Mouse (Mus musculus): ENCODE data around the gene Ramp2. TPM values are rescaled to one million over a fixed set of nuclear protein-coding genes. Genes with fewer than 3 reads are reported as not detected.
A peak's percentile ranks its signal among the peaks of the same experiment; 100 is the strongest.

The Ramp2 gene
- polyA plus RNA-seq, 1 experiment from 2014 or later = 63.9 TPM

GRCm38 (mm10) chr11:101280837-101281236, 35.0 kb downstream of the Ramp2 start:
- Histone ChIP-seq H3K4me1 (replicated peaks) (peaks cover 46% of the 10 kb centered on the region), H3K36me3 (peaks cover 20% of the 10 kb centered on the region), H3K27me3 (ENCODE audit: insufficient read depth, poor library complexity, severe bottlenecking) (peaks cover 37% of the 10 kb centered on the region), H3K9me3 (no peaks in the 10 kb centered on the region), H3K4me3 (no peak overlapping the region), H3K27ac (no peak overlapping the region)
- no peak for DNase-seq (ENCODE audit: low spot score)
- 50% methylated on average over 7 of the region's 7 CpGs for WGBS

- WGBS = 31% methylated on average over 5 of the region's 5 CpGs
- DNase-seq (ENCODE audit: low spot score) = no peak
- Histone ChIP-seq H3K4me1 (replicated peaks) (peaks cover 25% of the 10 kb centered on the region), H3K27ac (no peak overlapping the region), H3K9me3 (no peaks in the 10 kb centered on the region), H3K4me3 (no peak overlapping the region), H3K27me3 (ENCODE audit: insufficient read depth, poor library complexity, severe bottlenecking) (peaks cover 21% of the 10 kb centered on the region), H3K36me3 (peaks cover 24% of the 10 kb centered on the region)
Observed at GRCm38 (mm10) chr11:101282896-101283295, 37.1 kb downstream of the Ramp2 start.

DNA sequence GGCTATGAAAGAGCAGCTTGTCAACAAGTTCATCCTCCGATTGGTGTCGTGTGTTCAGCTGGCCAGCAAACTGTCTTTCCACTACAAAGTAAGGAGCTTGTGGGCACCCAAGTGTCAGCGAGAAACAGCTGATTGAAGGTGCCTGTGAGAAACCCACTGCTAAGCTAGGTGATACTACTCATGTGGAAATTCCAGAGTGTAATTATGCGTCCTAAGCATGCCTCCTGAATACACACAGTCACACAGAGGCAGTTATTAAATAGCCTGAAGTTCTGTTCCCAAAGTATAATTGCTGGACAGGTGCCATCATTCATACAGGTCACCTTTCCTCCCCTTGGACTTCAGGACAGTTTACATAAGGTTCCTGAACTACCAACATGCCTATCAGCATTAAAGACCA, 38.0 kb downstream of the Ramp2 start:
- Histone ChIP-seq H3K4me3 (no peak overlapping the region), H3K36me3 (peaks cover 33% of the 10 kb centered on the region), H3K4me1 (replicated peaks) (peaks cover 19% of the 10 kb centered on the region), H3K9me3 (no peaks in the 10 kb centered on the region), H3K27ac (no peak overlapping the region), H3K27me3 (ENCODE audit: insufficient read depth, poor library complexity, severe bottlenecking) (peaks cover 21% of the 10 kb centered on the region)
- DNase-seq (ENCODE audit: low spot score) = no peak
- 74% methylated on average over 4 of the region's 4 CpGs for WGBS

DNA sequence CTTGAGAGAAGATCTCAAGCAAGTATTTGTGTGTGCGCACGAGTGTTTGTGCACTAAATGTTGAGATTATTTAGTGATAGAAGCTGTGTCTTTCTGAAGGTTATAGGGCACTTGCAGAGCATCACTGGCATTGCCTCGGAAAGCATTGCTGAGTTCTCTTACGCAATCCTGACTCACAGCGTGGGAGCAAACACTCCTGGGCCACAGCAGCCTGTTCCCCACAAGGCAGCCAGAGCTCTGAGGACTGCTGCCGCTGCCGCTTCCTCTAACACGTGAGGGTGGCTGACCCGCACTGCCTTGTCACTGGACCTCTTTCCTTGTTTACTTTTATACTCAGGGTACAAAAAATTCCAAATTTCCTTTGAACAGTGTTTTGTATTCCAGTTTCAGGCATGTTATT, 41.5 kb downstream of the Ramp2 start:
- Histone ChIP-seq H3K27me3 (ENCODE audit: insufficient read depth, poor library complexity, severe bottlenecking) (no peaks in the 10 kb centered on the region), H3K27ac (no peak overlapping the region), H3K4me1 (replicated peaks) (peaks cover 11% of the 10 kb centered on the region), H3K9me3 (no peaks in the 10 kb centered on the region), H3K36me3 (peaks cover 68% of the 10 kb centered on the region), H3K4me3 (no peak overlapping the region)
- DNase-seq (ENCODE audit: low spot score) = no peak
- WGBS = 88% methylated on average over 9 of the region's 9 CpGs

DNA sequence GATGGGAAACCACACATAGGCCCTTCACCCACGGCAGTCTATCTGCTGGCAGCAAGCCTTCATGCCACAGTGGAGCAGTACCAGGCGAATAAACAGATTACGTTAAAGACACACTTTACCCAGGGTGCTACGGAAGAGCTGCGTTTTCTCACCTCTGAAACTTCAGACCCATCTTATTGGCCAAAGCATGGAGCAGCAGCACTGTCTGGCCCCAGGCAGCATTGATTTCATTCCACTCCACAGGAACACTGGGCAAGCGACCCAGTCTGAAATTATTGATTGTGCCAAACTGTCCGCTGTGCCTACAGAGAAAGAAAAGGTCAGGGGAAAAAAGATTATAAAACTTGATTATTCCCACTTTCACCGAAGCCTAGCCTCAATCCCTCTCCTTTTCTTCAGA, 45.4 kb downstream of the Ramp2 start:
- Histone ChIP-seq H3K4me1 (replicated peaks) (no peaks in the 10 kb centered on the region), H3K36me3 (peaks cover 100% of the 10 kb centered on the region), H3K27me3 (ENCODE audit: insufficient read depth, poor library complexity, severe bottlenecking) (no peaks in the 10 kb centered on the region), H3K4me3 (no peak overlapping the region), H3K9me3 (no peaks in the 10 kb centered on the region), H3K27ac (no peak overlapping the region)
- no peak for DNase-seq (ENCODE audit: low spot score)
- 97% methylated on average over 8 of the region's 8 CpGs for WGBS

DNA sequence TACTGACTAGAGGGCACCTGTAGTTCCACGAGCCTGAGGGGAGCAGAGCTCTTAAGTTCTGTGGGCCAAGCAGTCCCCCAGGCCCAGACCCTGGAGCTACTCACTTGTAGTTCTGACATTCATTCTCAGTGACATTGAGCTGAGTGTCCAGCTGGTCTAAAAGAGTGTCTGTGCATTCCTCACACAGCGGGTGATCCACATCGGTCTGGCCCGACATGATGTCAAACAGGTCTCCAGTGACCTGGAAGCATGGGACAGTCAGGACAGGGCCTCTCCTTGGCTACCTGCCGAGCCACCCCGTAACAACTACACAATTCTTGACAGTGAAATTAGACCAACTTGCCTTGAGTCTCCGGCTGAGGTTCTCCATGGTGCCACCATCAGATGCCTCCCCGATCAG, 49.4 kb downstream of the Ramp2 start:
- no peak overlapping the region for H3K27ac ChIP-seq
- peaks cover 95% of the 10 kb centered on the region for H3K36me3 ChIP-seq
- no peak overlapping the region for H3K4me3 ChIP-seq
- peaks cover 1% of the 10 kb centered on the region for H3K4me1 ChIP-seq (replicated peaks)
- H3K27me3 ChIP-seq (ENCODE audit: insufficient read depth, poor library complexity, severe bottlenecking) = no peaks in the 10 kb centered on the region
- H3K9me3 ChIP-seq = no peaks in the 10 kb centered on the region
- DNase-seq (ENCODE audit: low spot score) = no peak
- WGBS = 93% methylated on average over 8 of the region's 8 CpGs

- Histone ChIP-seq H3K4me3 (peak overlapping the region; percentile 89), H3K27ac (no peak overlapping the region), H3K9me3 (no peaks in the 10 kb centered on the region), H3K27me3 (ENCODE audit: insufficient read depth, poor library complexity, severe bottlenecking) (no peaks in the 10 kb centered on the region), H3K4me1 (replicated peaks) (peaks cover 18% of the 10 kb centered on the region), H3K36me3 (peaks cover 38% of the 10 kb centered on the region)
- no peak for DNase-seq (ENCODE audit: low spot score)
- WGBS = 68% methylated on average over 7 of the region's 7 CpGs
Observed at GRCm38 (mm10) chr11:101300881-101301280, 55.1 kb downstream of the Ramp2 start.

DNA sequence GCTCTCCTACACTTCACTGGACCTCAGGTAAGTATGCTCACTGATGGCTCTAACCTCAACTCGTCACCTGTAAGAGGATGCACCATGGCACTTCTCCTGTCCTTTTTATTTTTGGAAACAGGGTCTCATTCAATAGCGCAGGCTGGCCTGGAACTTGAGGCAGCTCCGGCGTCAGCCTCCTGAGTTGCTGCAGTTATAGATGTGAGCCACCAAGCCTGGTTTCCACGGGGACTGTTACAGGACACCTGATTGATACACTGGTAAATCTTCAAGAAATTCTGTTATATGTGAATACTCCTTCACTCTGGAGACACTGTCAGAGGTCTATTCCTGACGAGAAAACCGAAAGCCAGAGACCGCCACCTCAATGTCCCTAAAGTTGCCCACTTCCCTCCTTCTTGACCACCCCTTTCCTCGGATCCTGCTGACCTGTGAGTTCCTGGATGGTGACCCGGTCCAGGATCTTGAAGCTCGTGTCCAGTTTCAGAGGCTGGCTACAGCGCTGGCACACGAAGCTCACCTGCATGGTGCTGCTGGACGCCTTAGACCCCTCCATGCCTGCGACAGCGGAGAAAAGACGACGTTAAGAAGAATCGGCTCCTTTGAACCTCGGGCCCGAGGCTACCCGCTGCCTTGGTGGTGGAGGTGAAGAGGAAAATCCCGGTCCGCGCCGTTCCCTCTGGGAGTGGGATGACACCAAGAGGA, 55.6 kb downstream of the Ramp2 start:
- Histone ChIP-seq H3K4me3 (peak overlapping the region; percentile 89), H3K27ac (peak overlapping the region; percentile 88), H3K9me3 (no peaks in the 10 kb centered on the region), H3K36me3 (peaks cover 33% of the 10 kb centered on the region), H3K27me3 (ENCODE audit: insufficient read depth, poor library complexity, severe bottlenecking) (no peaks in the 10 kb centered on the region), H3K4me1 (replicated peaks) (peaks cover 18% of the 10 kb centered on the region)
- WGBS = 14% methylated on average over 26 of the region's 26 CpGs
- DNase-seq (ENCODE audit: low spot score) = no peak

- Histone ChIP-seq H3K27me3 (ENCODE audit: insufficient read depth, poor library complexity, severe bottlenecking) (no peaks in the 10 kb centered on the region; the same call in 1 of the 2 replicates), H3K36me3 (peaks cover 27% of the 10 kb centered on the region), H3K4me1 (replicated peaks) (peaks cover 18% of the 10 kb centered on the region), H3K4me3 (peak within 1 kb of the TSS; percentile 89), H3K27ac (peak within 1 kb of the TSS; percentile 88), H3K9me3 (no peaks in the 10 kb centered on the region)
- peak; percentile 96 for DNase-seq (ENCODE audit: low spot score)
- 7% methylated on average over 39 of the region's 39 CpGs for WGBS
Observed at GRCm38 (mm10) chr11:101302004-101302798, 56.4 kb downstream of the Ramp2 start, which contains the start of gene Becn1. Gene Becn1 (minus strand): TSS chr11:101302286.

DNA sequence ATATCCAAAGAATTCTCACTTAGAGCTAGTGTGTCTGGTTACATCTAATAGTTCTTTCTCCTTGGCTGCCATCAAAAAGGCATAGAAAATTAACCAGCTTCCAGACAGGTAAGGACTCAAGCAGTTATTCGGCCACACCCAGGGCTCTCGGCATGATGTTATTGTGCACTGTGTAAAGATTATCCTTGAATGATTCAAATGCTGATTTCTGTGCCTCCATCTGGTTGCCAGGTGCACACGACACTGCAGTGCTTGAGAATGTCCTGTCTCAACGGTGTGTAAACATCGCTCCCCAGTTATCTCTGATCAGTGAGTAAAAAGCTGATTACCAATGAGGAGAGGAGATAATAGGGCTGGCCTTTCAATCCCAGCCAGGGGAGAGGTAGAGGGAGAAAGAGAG, 61.9 kb downstream of the Ramp2 start:
- WGBS = 45% methylated on average over 5 of the region's 5 CpGs
- Histone ChIP-seq H3K36me3 (no peaks in the 10 kb centered on the region), H3K4me3 (no peak overlapping the region), H3K27ac (no peak overlapping the region), H3K9me3 (no peaks in the 10 kb centered on the region), H3K4me1 (replicated peaks) (no peaks in the 10 kb centered on the region), H3K27me3 (ENCODE audit: insufficient read depth, poor library complexity, severe bottlenecking) (peaks cover 4% of the 10 kb centered on the region; the same call in 1 of the 2 replicates)
- no peak for DNase-seq (ENCODE audit: low spot score)

Other genes starting within 250 kb of the Ramp2 start
- 36.2 and 48.1 TPM in 2 replicates for gene Atp6v0a1, start 236.6 kb upstream of the Ramp2 start, polyA plus RNA-seq (2016; fragmentation: Nextera tagmentation; extraction: Ambion mirVana)
- 11.2 and 12.9 TPM in 2 replicates for gene Naglu, start 176.0 kb upstream of the Ramp2 start, polyA plus RNA-seq (2016; fragmentation: Nextera tagmentation; extraction: Ambion mirVana)
- 0.14 TPM in 1 of 2 replicates, not detected in the other for gene Hsd17b1, start 167.6 kb upstream of the Ramp2 start, polyA plus RNA-seq (2016; fragmentation: Nextera tagmentation; extraction: Ambion mirVana)
- 53.1 and 59.6 TPM in 2 replicates for gene Coasy, start 163.5 kb upstream of the Ramp2 start, polyA plus RNA-seq (2016; fragmentation: Nextera tagmentation; extraction: Ambion mirVana)
- gene Mlx, start 158.8 kb upstream of the Ramp2 start, polyA plus RNA-seq (2016; fragmentation: Nextera tagmentation; extraction: Ambion mirVana) = 44.7 and 49.7 TPM in 2 replicates
- gene Psmc3ip, start 150.6 kb upstream of the Ramp2 start, polyA plus RNA-seq (2016; fragmentation: Nextera tagmentation; extraction: Ambion mirVana) = 59.7 and 72.5 TPM in 2 replicates
- gene Retreg3, start 126.1 kb upstream of the Ramp2 start, polyA plus RNA-seq (2016; fragmentation: Nextera tagmentation; extraction: Ambion mirVana) = 17.8 and 21.2 TPM in 2 replicates
- 136 and 141 TPM in 2 replicates for gene Tubg1, start 126.1 kb upstream of the Ramp2 start, polyA plus RNA-seq (2016; fragmentation: Nextera tagmentation; extraction: Ambion mirVana)
- 2.8 and 4.8 TPM in 2 replicates for gene Tubg2, start 90.1 kb upstream of the Ramp2 start, polyA plus RNA-seq (2016; fragmentation: Nextera tagmentation; extraction: Ambion mirVana)
- gene Cntnap1, start 75.5 kb upstream of the Ramp2 start, polyA plus RNA-seq (2016; fragmentation: Nextera tagmentation; extraction: Ambion mirVana) = 0.29 and 0.71 TPM in 2 replicates
- gene Plekhh3, start 74.7 kb upstream of the Ramp2 start, polyA plus RNA-seq (2016; fragmentation: Nextera tagmentation; extraction: Ambion mirVana) = 5.8 and 11.8 TPM in 2 replicates
- gene Ccr10, start 70.6 kb upstream of the Ramp2 start, polyA plus RNA-seq (2016; fragmentation: Nextera tagmentation; extraction: Ambion mirVana) = 0.15 and 0.20 TPM in 2 replicates
- 13.1 TPM in 2 replicates for gene Ezh1, start 19.6 kb upstream of the Ramp2 start, polyA plus RNA-seq (2016; fragmentation: Nextera tagmentation; extraction: Ambion mirVana)
- gene Vps25, start 7.7 kb downstream of the Ramp2 start, polyA plus RNA-seq (2016; fragmentation: Nextera tagmentation; extraction: Ambion mirVana) = 135 TPM in 2 replicates
- gene Wnk4, start 14.5 kb downstream of the Ramp2 start, polyA plus RNA-seq (2016; fragmentation: Nextera tagmentation; extraction: Ambion mirVana) = 6.7 and 7.6 TPM in 2 replicates
- 0.95 and 1.9 TPM in 2 replicates for gene Cntd1, start 33.0 kb downstream of the Ramp2 start, polyA plus RNA-seq (2016; fragmentation: Nextera tagmentation; extraction: Ambion mirVana)
- gene Coa3, start 33.1 kb downstream of the Ramp2 start, polyA plus RNA-seq (2016; fragmentation: Nextera tagmentation; extraction: Ambion mirVana) = 227 and 244 TPM in 2 replicates
- 153 and 166 TPM in 2 replicates for gene Becn1, start 56.3 kb downstream of the Ramp2 start, polyA plus RNA-seq (2016; fragmentation: Nextera tagmentation; extraction: Ambion mirVana)
- gene Psme3, start 70.2 kb downstream of the Ramp2 start, polyA plus RNA-seq (2016; fragmentation: Nextera tagmentation; extraction: Ambion mirVana) = 166 and 190 TPM in 2 replicates
- gene Aoc2, start 79.0 kb downstream of the Ramp2 start, polyA plus RNA-seq (2016; fragmentation: Nextera tagmentation; extraction: Ambion mirVana) = 1.5 and 2.1 TPM in 2 replicates
- 0.06 TPM in 1 of 2 replicates, not detected in the other for gene Aoc3, start 84.6 kb downstream of the Ramp2 start, polyA plus RNA-seq (2016; fragmentation: Nextera tagmentation; extraction: Ambion mirVana)
- gene G6pc, start 121.5 kb downstream of the Ramp2 start, polyA plus RNA-seq (2016; fragmentation: Nextera tagmentation; extraction: Ambion mirVana) = not detected in 2 replicates
- gene Aarsd1, start 171.6 kb downstream of the Ramp2 start, polyA plus RNA-seq (2016; fragmentation: Nextera tagmentation; extraction: Ambion mirVana) = 91.4 and 99.8 TPM in 2 replicates
- gene Gm27029, start 178.8 kb downstream of the Ramp2 start, polyA plus RNA-seq (2016; fragmentation: Nextera tagmentation; extraction: Ambion mirVana) = 9.4 and 10.2 TPM in 2 replicates
- gene Rundc1, start 179.1 kb downstream of the Ramp2 start, polyA plus RNA-seq (2016; fragmentation: Nextera tagmentation; extraction: Ambion mirVana) = 20.5 and 25.3 TPM in 2 replicates
- gene Ptges3l, start 179.3 kb downstream of the Ramp2 start, polyA plus RNA-seq (2016; fragmentation: Nextera tagmentation; extraction: Ambion mirVana) = 4.0 and 4.5 TPM in 2 replicates
- gene Rpl27, start 196.3 kb downstream of the Ramp2 start, polyA plus RNA-seq (2016; fragmentation: Nextera tagmentation; extraction: Ambion mirVana) = 414 and 455 TPM in 2 replicates
- 3.5 and 3.6 TPM in 2 replicates for gene Ifi35, start 202.4 kb downstream of the Ramp2 start, polyA plus RNA-seq (2016; fragmentation: Nextera tagmentation; extraction: Ambion mirVana)
- gene Rnd2, start 219.0 kb downstream of the Ramp2 start, polyA plus RNA-seq (2016; fragmentation: Nextera tagmentation; extraction: Ambion mirVana) = 97.9 and 208 TPM in 2 replicates
- 61.1 and 108 TPM in 2 replicates for gene Vat1, start 220.2 kb downstream of the Ramp2 start, polyA plus RNA-seq (2016; fragmentation: Nextera tagmentation; extraction: Ambion mirVana)

All from hindbrain, embryonic 10.5 days (tissue).